Mouse (Mus musculus): ENCODE data around the gene Nipa1.

Gene Nipa1

GRCm38 (mm10) chr7:56010318-56011017, 9.3 kb downstream of the Nipa1 start:
- DNase-seq (ENCODE audit: low read depth, low spot score): peak; percentile 11

GRCm38 (mm10) chr7:55998997-55999396, 20.8 kb downstream of the Nipa1 start:
- peak; percentile 12 for DNase-seq (ENCODE audit: low read depth, low spot score)

DNA sequence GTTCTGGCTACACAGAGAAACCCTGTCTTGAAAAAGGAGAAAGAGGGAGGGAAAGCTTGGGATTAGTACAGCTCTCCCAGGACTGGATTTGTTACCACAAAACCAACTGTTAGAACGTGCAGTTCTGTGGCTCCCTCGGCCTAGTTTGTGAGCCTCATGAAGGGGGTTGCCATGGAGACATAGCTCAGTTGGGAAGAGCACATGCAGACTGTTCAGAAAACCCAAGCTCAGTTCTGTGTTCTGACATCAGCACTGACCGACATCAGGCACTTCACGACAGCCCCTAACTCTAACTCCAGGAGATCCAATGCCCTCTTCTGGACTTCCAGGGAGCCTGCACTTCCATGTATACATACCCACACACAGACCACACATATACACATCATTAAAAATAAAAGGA, 24.7 kb downstream of the Nipa1 start:
- DNase-seq (ENCODE audit: low read depth, low spot score): no peak

DNA sequence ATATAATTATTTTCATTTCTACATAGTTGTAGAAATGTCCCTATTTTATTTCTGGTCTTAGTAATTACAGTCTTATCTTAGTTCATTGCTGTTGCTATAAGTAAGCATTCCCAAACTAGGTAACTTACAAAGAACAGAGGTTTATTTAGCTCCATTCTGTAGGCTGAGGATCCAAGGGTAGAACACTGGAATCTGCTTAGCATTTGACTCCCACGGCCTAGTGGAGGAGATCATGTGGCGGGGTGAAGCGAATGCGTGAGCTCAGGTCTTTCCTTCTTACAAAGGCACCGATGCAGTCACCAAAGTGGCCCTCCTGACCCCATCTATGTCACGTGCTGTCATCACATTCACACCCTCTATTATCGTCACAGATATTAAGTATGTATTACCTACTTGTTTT, 27.9 kb downstream of the Nipa1 start:
- DNase-seq (ENCODE audit: low read depth, low spot score): no peak

DNA sequence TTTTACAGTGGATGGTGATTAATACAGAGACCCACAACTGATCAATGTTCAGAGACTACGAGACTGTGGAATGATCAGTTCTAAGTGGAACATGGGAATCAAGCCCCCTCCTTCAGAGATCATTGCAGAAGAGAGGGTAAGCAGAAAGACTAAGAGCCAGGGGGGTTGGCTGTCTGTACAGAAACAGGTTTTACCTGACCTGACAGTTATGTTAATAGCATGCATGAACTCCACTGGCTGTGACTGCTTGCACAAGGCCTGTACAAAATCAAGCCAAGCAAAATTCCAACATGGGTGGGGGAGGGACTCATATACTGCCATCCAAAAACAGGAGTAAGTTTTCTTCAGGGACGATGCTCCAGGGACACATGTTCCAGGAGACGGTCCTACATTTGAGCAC, 28.6 kb downstream of the Nipa1 start:
- no peak for DNase-seq (ENCODE audit: low read depth, low spot score)

- peak; percentile 74 for DNase-seq (ENCODE audit: low read depth, low spot score)
These were observed 33.1 kb downstream of the Nipa1 start for GRCm38 (mm10) chr7:55986526-55987214.

GRCm38 (mm10) chr7:55984754-55985153, 35.0 kb downstream of the Nipa1 start:
- DNase-seq (ENCODE audit: low read depth, low spot score): no peak

GRCm38 (mm10) chr7:55983107-55983506, 36.6 kb downstream of the Nipa1 start:
- DNase-seq (ENCODE audit: low read depth, low spot score): no peak

DNA sequence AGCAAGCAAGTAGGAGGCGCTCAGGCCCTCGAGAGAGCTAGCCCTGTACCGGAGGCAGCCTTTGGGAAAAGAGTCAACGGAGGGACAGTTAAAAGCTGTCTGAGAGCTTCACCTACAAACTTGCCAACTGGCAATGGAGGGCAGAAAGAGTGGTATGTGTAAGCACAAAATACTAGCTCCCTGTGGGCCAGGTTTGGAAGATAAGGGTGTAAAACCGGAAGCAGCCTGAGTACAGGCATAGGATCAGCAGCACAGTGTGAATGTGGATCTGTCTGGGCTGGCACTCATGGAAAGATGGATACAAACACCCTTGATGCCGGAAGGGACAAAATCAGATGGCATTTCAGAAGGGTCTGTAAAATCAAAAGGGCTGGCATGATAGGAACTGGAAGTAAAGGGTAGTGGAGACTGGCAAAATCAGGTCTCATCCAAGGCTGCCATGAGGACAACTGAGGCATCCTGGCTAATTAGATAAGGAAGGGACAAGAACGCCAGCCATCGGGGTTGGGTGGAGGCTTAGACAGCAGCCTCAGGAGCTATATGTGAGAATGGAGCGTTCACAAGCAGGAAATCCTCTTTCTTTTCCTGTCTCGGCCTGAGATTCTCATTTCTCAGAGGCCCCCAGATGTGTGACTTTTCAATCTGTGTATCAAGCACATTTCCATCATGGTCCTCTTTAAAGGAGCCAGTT, 37.6 kb downstream of the Nipa1 start:
- no peak for DNase-seq (ENCODE audit: low read depth, low spot score)

DNA sequence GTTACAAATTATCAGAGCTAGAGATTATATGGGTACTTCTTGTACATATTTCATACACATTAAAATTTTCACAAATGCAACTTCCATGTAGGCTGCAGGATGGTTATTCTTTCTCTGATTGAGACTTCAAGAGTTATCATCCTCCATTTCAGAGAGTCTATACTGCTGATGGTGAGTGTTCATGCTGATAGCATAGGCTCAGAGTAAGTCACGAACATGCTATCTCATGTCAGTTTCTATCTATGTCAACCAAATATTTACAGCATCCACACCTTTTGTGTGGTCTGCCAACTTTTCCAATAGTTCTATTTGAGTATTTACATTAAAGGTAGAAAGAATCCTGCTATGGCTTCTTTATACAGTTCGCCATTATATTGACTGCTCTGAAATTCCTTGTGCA, 38.2 kb downstream of the Nipa1 start:
- no peak for DNase-seq (ENCODE audit: low read depth, low spot score)

GRCm38 (mm10) chr7:55974429-55974828, 45.3 kb downstream of the Nipa1 start:
- DNase-seq (ENCODE audit: low read depth, low spot score): no peak

DNA sequence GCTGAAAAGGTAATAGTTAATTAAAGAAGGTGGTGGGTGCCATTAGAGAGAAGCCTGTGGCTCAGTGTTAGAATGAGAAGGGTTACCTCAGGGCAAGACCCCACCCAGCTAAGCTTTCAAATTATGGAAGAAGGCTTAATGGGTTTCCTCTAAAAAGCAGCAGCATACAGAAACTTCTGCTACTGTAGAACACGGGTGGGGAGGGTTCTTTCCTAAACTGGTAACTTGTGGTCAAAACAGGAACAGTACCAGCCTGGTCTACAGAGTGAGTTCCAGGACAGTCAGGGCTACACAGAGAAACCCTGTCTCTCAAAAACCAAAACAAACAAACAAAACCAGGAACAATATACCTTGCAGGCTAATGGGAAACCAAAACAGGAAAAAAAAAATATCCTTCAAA, 50.3 kb downstream of the Nipa1 start:
- no peak for DNase-seq (ENCODE audit: low read depth, low spot score)

GRCm38 (mm10) chr7:55968258-55968901, 51.4 kb downstream of the Nipa1 start:
- DNase-seq (ENCODE audit: low read depth, low spot score): no peak

DNA sequence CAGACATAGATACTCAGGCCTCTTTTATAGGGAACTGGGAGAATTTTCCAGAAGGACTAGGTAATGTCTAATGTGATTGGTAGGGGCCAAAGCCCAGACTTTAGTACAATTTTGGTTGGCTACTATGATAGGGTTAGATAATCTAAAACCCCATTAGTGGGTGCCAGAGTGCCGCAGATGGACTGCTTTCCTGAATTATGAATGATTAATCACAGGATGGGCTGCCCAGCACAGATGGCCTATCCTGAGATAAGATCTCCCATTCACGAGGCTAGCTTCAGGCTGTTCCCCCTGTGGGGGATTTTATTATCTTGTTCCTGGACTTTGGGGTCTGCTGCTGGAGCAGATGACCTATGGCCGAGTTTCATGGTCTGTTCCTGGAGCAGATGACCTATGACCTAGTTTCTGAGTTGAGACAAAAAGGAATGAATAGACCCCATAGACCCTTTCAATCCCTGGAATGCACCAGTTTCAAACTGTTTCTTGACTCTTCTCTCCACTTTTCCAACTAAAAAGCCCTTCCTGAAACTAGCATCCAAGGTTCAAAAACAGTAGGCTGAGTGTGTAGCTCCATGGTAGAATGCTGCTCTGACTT, 52.8 kb downstream of the Nipa1 start:
- DNase-seq (ENCODE audit: low read depth, low spot score): no peak

DNA sequence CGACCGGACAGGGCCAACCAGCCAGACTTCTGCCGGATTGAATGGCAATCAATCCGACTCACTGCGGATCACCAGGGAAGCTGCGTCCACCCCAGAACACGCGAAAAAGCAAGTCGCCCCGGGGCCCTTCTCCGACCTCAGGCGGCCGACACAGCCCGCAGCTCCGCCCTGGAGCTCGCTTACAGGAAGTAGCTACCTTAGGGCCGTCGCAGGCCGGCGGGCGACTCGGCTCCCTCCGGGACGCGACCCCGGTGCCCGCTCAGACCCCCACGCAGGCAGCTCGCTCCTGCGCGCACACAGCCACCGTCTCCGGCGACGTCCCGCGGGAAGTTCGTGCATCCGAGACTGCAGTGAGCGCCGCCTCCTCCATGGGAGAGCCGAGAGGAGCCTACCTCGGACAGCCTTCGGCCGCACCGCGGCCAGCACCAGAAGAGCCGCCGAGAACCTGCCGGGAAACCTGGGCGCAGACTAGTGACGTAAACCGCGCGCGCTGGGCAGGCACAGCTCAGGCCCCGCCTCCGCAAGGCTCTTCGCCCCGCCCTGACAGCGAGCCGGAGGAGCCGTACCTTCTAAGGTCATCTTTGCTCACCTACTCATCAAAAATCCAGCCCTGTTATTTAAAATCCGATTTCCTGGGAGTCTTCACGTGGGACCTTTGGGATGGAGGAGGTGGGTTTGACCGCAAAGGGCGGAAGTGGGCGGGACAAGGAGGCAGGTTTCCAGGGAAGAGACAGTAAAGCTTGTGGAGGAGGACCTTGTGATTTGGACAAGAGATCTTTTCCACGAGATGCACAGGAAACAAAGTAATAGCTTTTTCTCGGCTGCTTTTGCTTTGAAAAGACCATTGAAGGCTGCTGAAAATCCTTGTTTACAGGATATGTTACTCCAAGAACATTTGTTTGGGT, 57.5 kb downstream of the Nipa1 start, which contains the start of gene Nipa2:
Gene Nipa2, minus strand, starts transcription at position 473 of the 905 bp plus-strand sequence.
- DNase-seq (ENCODE audit: low read depth, low spot score): peak; percentile 94

GRCm38 (mm10) chr7:55960506-55960905, 59.2 kb downstream of the Nipa1 start:
- DNase-seq (ENCODE audit: low read depth, low spot score): no peak

GRCm38 (mm10) chr7:55959801-55960200, 60.0 kb downstream of the Nipa1 start:
- DNase-seq (ENCODE audit: low read depth, low spot score): no peak

- no peak for DNase-seq (ENCODE audit: low read depth, low spot score)
These were observed 61.8 kb downstream of the Nipa1 start for GRCm38 (mm10) chr7:55957916-55958315.

DNA sequence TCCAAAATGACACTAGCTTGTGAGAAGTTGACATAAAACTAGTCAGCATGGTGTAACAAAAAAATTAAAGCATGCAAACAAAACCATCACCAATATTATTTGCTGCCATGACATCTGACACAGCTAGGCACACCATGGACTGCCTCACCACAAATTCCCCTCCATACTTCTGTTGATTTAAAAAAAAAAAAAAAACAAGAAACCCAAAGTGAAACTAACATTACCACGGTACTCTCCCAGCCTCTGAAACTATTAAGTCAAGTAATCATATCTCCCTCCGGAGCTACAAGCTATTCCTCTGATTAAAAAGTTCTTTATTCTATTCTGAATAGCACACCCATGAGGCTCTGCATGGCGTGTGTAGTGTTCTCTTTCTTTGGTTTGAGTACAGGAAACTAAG, 62.6 kb downstream of the Nipa1 start:
- no peak for DNase-seq (ENCODE audit: low read depth, low spot score)

- DNase-seq (ENCODE audit: low read depth, low spot score): no peak
These were observed 63.7 kb downstream of the Nipa1 start for GRCm38 (mm10) chr7:55956054-55956453.

DNA sequence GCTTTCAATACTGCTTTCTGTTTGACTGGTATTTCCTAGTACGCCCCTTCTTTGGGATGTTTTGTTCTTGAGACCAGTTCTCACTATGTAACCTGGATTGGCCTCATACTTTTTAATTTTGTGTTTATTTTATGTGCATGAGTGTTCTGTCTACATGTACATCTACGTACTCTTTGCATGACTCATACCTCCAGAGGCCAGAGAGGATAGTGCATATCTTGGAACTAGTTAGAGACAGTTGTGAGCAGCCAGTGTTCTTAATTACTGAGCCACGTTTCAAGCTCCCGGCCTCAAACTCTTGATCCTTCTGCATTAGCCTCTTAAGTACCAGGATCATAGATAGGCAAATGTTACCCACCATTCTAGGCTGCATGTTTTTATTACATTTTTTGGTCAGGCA, 81.4 kb downstream of the Nipa1 start:
- DNase-seq (ENCODE audit: low read depth, low spot score): no peak
